Mouse (Mus musculus) hindbrain, embryonic 14.5 days (tissue): ENCODE measurements at regions not wholly inside any gene's neighbourhood (a gene's known extent, or its start where the extent isn't known, plus 50 kb on each side); places are given as distances from the start of the nearest gene placed in this dataset.

Experiments
- ATAC-seq: fragments of 200-750 bp; cut with Nextera tagmentation; 2 replicates; pipeline ENCODE4 v1.8.0; 2017; ENCODE audit warnings: moderate number of reproducible peaks, mild to moderate bottlenecking, moderate TSS enrichment, moderate library complexity; ENCODE audit not compliant: low FRiP score
- DNase-seq: peaks from one replicate; pipeline ENCODE4 v3.0.0-alpha.2; 2015; ENCODE audit warnings: low spot score
- H3K27ac ChIP-seq: fragments of 300-500 bp; sonication (generic); 2 replicates; pipeline ENCODE4 v1.5.1; 2014; ENCODE audit warnings: mild to moderate bottlenecking, moderate library complexity
- H3K27me3 ChIP-seq: fragments of 300-500 bp; sonication (generic); 2 replicates; pipeline ENCODE4 v1.6.1; 2014; ENCODE audit warnings: mild to moderate bottlenecking, low read length, mixed read lengths; ENCODE audit not compliant: control insufficient read depth, insufficient read depth
- H3K36me3 ChIP-seq: fragments of 300-500 bp; sonication (generic); replicated peaks from 2 replicates; pipeline ENCODE4 v1.6.1; 2014; ENCODE audit not compliant: control insufficient read depth, insufficient read depth
- H3K4me1 ChIP-seq: fragments of 300-500 bp; sonication (generic); replicated peaks from 2 replicates; pipeline ENCODE4 v1.6.1; 2014; ENCODE audit warnings: antibody characterized with exemption, low read length, mixed read lengths; ENCODE audit not compliant: control insufficient read depth, insufficient read depth
- H3K4me2 ChIP-seq: fragments of 300-500 bp; sonication (generic); replicated peaks from 2 replicates; pipeline ENCODE4 v1.6.1; 2014; ENCODE audit warnings: mild to moderate bottlenecking, moderate library complexity
- H3K4me3 ChIP-seq: fragments of 300-500 bp; sonication (generic); replicated peaks from 2 replicates; pipeline ENCODE4 v1.5.1; 2014; ENCODE audit warnings: mild to moderate bottlenecking, low read length
- H3K9ac ChIP-seq: fragments of 300-500 bp; sonication (generic); 2 replicates; pipeline ENCODE4 v1.6.1; 2014
- H3K9me3 ChIP-seq: fragments of 300-500 bp; sonication (generic); 2 replicates; pipeline ENCODE4 v1.6.1; 2016; ENCODE audit warnings: low read length; ENCODE audit not compliant: control insufficient read depth
- WGBS: fragments of 180-500 bp; shearing (Covaris S2); extraction: QIAGEN DNeasy Blood & Tissue Kit; methylation state at CpG from one replicate; pipeline ENCODE4 v1.1.7; 2014; 5-methylcytosine and 5-hydroxymethylcytosine counted together

DNA sequence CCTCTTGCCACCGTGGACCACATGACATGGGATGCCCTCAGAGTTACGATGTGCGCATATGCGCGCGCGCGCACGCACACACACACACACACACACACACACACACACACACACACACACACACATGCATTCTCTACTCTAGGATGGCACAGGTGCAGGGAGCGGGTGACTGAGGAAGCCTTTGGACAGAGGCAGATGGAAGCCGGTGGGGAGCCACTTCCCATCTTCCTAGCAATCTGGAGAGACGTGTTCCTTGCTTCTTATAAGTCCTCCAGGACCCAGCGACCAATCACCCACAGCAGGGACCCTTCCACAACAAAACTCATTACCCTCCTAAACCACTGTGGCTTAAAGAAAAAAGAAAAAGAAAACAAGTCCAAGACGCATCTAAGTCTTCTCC, 138.6 kb upstream of the Igsf21 start:
- H3K27me3 ChIP-seq: no peaks in the 10 kb centered on the region
- no peak for DNase-seq
- ATAC-seq: no peak
- H3K36me3 ChIP-seq: no peaks in the 10 kb centered on the region
- no peak overlapping the region for H3K4me3 ChIP-seq
- H3K9me3 ChIP-seq: no peaks in the 10 kb centered on the region
- H3K4me2 ChIP-seq: no peak overlapping the region
- WGBS: 82% methylated on average over 14 of the region's 14 CpGs
- H3K9ac ChIP-seq: no peak overlapping the region
- no peak overlapping the region for H3K27ac ChIP-seq
- H3K4me1 ChIP-seq: peaks cover 16% of the 10 kb centered on the region

DNA sequence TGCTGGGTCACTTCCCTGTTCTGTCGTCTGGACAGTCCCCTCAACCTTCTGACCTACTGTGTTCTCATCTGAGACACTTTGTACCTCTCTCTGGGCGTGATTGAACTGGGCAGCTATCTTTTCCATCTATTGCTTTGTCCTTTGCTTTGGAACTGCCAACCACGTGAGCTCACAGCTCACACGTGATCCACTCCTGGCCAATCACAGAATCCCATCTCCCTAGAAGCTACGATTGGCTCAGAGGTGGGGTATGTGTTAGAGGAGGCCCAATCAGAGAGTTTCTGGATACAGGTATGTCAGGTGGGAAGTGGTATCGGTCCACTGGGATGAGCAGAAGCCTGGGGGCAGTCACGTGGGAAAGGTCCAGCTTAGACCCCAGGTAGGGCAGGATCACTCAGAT, 137.0 kb upstream of the Igsf21 start:
- WGBS: 81% methylated on average over 7 of the region's 7 CpGs
- no peak for DNase-seq
- no peak overlapping the region for H3K4me3 ChIP-seq

DNA sequence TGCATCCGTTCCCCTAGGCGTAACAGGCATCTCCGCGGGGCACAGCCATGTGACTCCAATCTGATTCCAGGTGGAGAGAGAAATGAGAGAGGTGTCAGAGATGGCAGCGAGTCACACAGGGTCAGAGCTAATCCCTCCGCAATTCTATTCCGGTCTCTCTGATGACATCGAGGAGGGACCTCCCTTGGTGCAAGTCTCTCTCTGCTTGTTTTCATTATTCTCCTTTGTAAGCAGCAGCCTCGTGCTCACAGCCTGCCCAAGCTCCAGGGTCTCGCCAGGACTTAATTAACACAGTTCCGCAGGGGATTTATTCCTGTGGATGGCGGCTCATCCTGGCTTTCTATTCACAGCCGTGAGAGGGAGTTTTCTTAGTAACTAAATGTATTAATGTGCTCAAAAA, 134.1 kb upstream of the Igsf21 start:
- WGBS: 15% methylated on average over 13 of the region's 13 CpGs
- Histone ChIP-seq H3K27me3 (no peaks in the 10 kb centered on the region), H3K9me3 (no peaks in the 10 kb centered on the region), H3K36me3 (no peaks in the 10 kb centered on the region), H3K4me3 (no peak overlapping the region), H3K4me1 (peaks cover 8% of the 10 kb centered on the region), H3K27ac (peak overlapping the region; percentile 6; the same call in 1 of the 2 replicates), H3K9ac (no peak overlapping the region), H3K4me2 (peak overlapping the region; percentile 6; the same call in 1 of the 2 replicates)
- DNase-seq (peak; percentile 43), ATAC-seq (peak; percentile 56)

More for the DNA sequence above, 137.0 kb upstream of the Igsf21 start:
- Histone ChIP-seq H3K4me1 (peaks cover 16% of the 10 kb centered on the region), H3K27ac (no peak overlapping the region), H3K36me3 (no peaks in the 10 kb centered on the region), H3K9ac (no peak overlapping the region), H3K4me2 (no peak overlapping the region), H3K27me3 (no peaks in the 10 kb centered on the region), H3K9me3 (no peaks in the 10 kb centered on the region)
- ATAC-seq: no peak

DNA sequence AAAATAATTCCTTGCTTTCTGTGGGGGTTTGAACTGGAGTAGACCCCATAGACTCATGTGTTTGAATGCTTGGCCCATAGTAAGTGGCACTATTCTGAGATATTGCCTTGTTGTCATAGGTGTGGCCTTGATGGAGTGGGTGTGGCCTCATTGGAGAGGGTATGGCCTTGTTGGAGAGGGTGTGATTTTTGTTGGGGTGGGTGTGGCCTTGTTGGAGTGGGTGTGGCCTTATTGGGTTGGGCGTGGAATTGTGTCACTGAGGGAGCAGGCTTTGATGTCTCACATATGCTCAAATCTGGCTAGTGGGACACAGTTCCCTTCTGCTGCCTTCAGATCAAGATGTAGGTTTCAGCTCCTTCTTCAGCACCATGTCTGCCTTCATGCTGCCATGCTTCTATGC, 131.4 kb upstream of the Igsf21 start:
- 83% methylated on average over 1 of the region's 1 CpGs for WGBS
- Histone ChIP-seq H3K4me3 (no peak overlapping the region), H3K27me3 (no peaks in the 10 kb centered on the region), H3K4me1 (peaks cover 8% of the 10 kb centered on the region), H3K4me2 (no peak overlapping the region), H3K36me3 (no peaks in the 10 kb centered on the region), H3K27ac (no peak overlapping the region), H3K9me3 (no peaks in the 10 kb centered on the region), H3K9ac (no peak overlapping the region)
- ATAC-seq: no peak
- DNase-seq: no peak

DNA sequence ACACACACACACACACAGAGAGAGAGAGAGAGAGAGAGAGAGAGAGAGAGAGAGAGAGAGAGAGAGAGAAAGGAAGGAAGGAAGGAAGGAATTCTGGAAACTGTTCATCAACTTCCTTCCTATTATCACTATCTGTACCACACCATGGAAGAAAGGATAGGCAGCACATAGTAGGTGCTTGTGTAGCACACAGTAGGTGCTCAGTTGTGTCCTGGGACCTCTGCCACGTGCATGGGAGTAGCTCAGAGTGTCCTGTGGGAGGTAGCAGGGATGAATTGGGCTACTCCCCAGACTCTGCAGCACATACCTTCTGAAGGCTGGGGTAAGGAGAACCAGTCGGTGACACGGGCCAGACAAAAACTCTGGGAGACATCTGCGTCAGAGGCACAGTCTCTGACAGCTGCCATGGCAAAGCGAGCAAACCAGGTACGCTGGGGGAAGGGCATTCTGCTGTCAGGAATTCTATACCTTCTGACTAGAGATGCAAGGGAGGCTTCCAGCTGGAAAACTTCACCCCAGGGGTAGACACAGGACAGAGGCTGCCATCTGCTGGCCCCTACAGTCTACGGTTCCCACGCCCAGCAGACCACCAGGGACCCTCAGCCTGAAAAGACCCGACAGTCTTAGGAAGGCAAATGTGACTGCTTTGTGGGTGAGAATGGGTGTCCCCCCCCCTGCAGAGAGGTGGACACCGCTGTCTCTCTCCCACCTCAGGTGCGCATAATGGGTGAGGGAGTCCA, 126.2 kb upstream of the Igsf21 start:
- 34% methylated on average over 11 of the region's 11 CpGs for WGBS
- no peak overlapping the region for H3K9ac ChIP-seq

DNA sequence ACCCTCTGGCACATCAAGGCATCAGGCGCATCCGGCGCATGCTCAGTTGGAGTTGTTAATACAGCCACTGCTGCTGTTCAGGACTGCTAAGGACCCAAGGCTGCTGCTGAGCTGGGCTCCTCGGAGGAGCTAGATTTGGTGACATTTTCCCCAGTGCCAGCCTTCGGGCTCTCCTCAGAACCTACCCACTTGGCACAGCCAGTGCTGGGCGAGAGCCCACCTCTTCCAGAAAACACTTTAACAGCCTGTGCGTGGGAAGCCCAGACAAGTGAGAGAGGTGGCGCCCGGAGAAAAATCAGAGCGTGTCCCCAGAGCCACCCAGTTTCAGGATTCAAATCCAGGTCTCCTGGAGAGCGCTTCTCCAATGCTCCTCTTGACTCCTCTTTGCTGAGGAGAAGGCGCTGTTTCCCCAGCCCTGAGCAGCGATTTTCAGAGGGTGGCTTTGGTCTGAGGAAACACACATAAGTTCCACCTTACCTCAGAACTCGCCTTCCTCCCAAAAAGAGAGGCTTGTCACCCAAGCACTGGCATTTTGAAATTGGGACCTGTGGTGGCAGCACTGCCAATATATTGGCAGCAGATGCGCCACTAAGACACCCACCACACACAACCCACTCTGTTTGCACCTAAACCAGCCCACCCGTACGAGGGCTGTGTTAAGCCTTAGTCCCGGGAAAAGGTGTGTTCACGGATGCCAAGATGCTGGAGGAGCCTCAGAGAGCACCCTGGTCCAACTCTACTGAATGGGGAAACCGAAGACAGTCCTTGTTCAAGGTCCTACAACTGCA, 125.0 kb upstream of the Igsf21 start:
- Histone ChIP-seq H3K4me2 (no peak overlapping the region), H3K4me1 (0 out of 2 replicates have a peak, but pooled peaks cover 3% of the 10 kb centered on the region), H3K36me3 (no peaks in the 10 kb centered on the region), H3K9me3 (no peaks in the 10 kb centered on the region), H3K9ac (no peak overlapping the region), H3K4me3 (no peak overlapping the region), H3K27ac (no peak overlapping the region), H3K27me3 (no peaks in the 10 kb centered on the region)
- no peak for ATAC-seq
- no peak for DNase-seq
- 89% methylated on average over 20 of the region's 20 CpGs for WGBS

More for the DNA sequence above, 126.2 kb upstream of the Igsf21 start:
- no peaks in the 10 kb centered on the region for H3K36me3 ChIP-seq
- ATAC-seq: no peak
- H3K4me2 ChIP-seq: no peak overlapping the region
- H3K4me1 ChIP-seq: no peaks in the 10 kb centered on the region
- no peaks in the 10 kb centered on the region for H3K27me3 ChIP-seq
- DNase-seq: no peak
- no peak overlapping the region for H3K27ac ChIP-seq
- no peak overlapping the region for H3K4me3 ChIP-seq
- no peaks in the 10 kb centered on the region for H3K9me3 ChIP-seq

DNA sequence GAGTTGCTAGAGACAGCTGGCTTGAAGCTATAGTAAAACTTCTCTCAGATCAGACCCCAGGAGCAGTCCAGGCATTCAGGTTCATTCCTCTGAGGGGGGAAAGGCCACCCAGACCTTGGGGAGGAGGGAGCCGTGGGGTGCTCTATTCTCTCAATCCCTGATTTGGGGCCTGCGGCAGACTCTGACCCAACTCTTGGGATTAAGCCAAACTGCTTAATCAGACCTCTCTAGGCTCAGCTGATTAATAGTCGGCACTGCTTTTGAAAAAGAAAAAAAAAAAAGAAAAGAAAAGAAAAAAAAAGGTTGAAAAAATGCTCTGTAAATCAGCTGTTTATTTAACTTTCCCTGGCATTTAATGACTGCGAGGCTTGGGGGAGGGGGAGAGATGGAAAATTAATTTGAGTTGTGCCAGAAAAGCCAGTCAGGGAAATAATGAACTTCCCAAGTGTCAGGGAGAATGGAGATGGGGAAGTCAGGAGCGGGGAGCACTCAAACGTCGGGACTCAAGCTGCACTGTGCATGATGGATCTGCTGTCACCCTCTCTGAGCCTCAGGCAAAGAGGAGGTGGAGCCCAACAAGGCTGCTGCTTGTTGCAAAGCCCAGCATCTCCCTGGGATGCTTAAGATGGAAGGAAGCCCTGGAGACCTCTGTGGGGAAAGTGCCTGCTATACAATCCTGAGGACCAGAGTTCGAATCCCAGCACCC, 120.5 kb upstream of the Igsf21 start:
- 25% methylated on average over 8 of the region's 8 CpGs for WGBS
- DNase-seq (peak; percentile 63), ATAC-seq (peak; percentile 74)
- Histone ChIP-seq H3K9me3 (no peaks in the 10 kb centered on the region), H3K4me3 (no peak overlapping the region), H3K4me2 (no peak overlapping the region), H3K27me3 (no peaks in the 10 kb centered on the region), H3K4me1 (0 out of 2 replicates have a peak, but pooled peaks cover 3% of the 10 kb centered on the region), H3K36me3 (no peaks in the 10 kb centered on the region), H3K27ac (no peak overlapping the region), H3K9ac (no peak overlapping the region)

DNA sequence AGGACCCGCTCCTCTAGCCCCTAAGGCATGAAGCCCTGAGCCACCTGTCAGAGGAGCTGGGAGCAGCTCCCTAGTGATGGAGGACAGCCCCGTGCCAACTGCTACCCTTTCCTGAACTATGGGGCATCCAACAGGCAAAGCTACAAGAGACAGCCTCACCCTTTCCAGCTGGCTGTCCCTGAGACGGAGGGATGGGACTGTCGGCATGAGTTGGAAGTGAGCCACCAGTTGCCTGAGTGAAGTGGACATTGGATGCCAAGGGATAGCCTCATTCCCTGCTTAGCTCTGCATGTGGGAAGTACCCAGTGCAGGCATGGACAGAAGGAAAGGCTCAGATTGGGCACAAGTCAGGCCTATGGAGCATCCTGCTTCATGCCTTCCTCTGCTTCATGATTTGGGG, 112.3 kb upstream of the Igsf21 start:
- no peak for DNase-seq
- WGBS: 88% methylated on average over 4 of the region's 4 CpGs
- Histone ChIP-seq H3K9me3 (no peaks in the 10 kb centered on the region), H3K36me3 (no peaks in the 10 kb centered on the region), H3K4me1 (0 out of 2 replicates have a peak, but pooled peaks cover 8% of the 10 kb centered on the region), H3K4me3 (no peak overlapping the region), H3K4me2 (no peak overlapping the region), H3K27ac (no peak overlapping the region), H3K27me3 (no peaks in the 10 kb centered on the region), H3K9ac (no peak overlapping the region)
- ATAC-seq: no peak

DNA sequence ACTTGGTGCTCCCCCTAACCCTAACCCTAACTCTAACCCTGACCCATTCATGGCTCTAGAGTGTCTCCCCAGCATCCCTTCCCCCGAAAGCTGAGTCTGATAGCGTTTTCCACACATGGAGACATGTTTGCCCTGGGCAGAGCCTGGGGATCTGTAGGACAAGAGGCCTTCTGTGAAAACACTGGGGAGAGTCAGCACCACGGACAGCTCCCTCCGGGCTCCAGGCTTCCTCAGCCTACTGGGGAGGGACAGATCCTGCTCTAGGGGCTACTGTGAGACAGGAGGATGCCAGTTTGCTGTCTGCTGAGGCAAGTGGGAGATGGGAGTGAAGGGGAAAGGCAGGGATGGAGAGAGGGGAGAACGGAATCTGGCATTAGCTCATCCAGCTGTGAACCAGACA, 111.5 kb upstream of the Igsf21 start:
- WGBS: 11% methylated on average over 5 of the region's 5 CpGs
- H3K4me2 ChIP-seq: no peak overlapping the region
- 0 out of 2 replicates have a peak, but pooled peaks cover 8% of the 10 kb centered on the region for H3K4me1 ChIP-seq
- ATAC-seq (no peak), DNase-seq (peak; percentile 75)
- H3K9me3 ChIP-seq: no peaks in the 10 kb centered on the region
- H3K36me3 ChIP-seq: no peaks in the 10 kb centered on the region
- no peak overlapping the region for H3K27ac ChIP-seq
- H3K9ac ChIP-seq: no peak overlapping the region
- H3K4me3 ChIP-seq: no peak overlapping the region
- H3K27me3 ChIP-seq: no peaks in the 10 kb centered on the region
